Mouse (Mus musculus): ENCODE measurements at regions not wholly inside any gene's neighbourhood (a gene's known extent, or its start where the extent isn't known, plus 50 kb on each side); places are given as distances from the start of the nearest gene placed in this dataset.

DNA sequence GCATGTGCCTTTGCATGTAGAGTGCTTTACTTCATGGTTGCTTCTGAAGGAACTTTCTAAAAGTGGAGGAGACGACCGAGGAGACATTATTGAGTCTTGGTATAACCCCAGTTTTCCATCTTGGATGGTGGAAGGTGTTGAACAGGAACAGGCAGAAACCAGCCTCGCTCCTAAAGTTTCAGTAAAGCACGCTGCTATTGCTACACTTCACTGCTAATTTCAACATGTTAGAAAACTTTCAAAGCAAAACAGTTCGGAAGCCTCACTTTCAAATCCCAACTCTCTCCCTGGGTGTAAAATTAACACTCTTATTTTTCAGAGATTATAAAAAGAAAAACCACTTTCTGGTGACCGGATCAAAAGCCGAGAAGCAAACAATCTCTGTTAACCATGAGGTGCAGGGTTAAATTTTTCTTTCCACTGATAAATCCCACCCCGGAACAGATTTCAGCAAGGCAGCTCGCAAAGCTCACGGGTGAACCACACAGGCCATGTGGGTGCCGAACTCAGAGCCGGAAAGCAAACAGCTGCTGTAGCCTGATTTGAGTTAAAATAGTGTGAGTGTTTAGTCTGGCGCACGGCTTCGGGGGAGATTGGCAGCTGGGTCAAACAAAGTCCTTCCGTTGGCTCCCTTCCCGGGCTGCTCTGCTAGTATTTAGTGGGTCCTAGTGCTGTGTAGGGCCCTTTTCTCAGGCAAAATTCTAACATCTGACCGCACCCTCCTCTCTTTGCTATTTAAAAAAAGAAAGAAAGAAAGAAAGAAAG is 102.2 kb downstream of the Gm11146 start:
- peak; percentile 93 for ATAC-seq
- H3K4me2 ChIP-seq (replicated peaks) = peak overlapping the region; percentile 49
- no peak overlapping the region; the same call in 1 of the 2 replicates for H3K9ac ChIP-seq (replicated peaks)
- H3K4me1 ChIP-seq (replicated peaks) = peaks cover 32% of the 10 kb centered on the region
- peak overlapping the region; percentile 37 for H3K4me3 ChIP-seq (replicated peaks)
- peak overlapping the region; percentile 89 for H3K27ac ChIP-seq
- no peaks in the 10 kb centered on the region for H3K27me3 ChIP-seq
- no peaks in the 10 kb centered on the region for H3K9me3 ChIP-seq
- WGBS = 36% methylated on average over 18 of the region's 18 CpGs
- H3K36me3 ChIP-seq = no peaks in the 10 kb centered on the region

DNA sequence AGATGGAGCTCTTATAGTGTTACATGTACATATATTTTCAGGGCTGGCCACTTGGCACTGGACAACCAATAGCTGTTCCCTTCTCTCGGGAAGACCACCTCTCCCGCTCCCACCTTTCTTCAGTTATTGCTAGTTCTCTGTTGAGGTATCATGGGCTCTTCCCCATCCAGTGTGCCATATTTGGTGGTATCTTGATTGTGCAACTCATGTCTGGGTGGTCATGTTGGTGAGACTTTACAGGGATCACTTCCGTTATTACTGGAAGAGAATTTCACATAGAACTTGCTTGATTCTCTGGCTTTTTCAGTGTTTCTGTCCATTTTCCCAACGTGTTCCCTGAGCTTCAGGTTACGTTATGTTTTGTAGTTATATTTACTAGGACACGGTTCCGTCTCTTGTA is 106.6 kb downstream of the Gm11146 start:
- Histone ChIP-seq H3K27me3 (no peaks in the 10 kb centered on the region), H3K4me2 (replicated peaks) (no peak overlapping the region), H3K27ac (no peak overlapping the region), H3K9ac (replicated peaks) (no peak overlapping the region), H3K4me3 (replicated peaks) (no peak overlapping the region), H3K36me3 (no peaks in the 10 kb centered on the region), H3K9me3 (no peaks in the 10 kb centered on the region), H3K4me1 (replicated peaks) (peaks cover 10% of the 10 kb centered on the region)
- ATAC-seq = no peak
- WGBS = 93% methylated on average over 7 of the region's 7 CpGs

DNA sequence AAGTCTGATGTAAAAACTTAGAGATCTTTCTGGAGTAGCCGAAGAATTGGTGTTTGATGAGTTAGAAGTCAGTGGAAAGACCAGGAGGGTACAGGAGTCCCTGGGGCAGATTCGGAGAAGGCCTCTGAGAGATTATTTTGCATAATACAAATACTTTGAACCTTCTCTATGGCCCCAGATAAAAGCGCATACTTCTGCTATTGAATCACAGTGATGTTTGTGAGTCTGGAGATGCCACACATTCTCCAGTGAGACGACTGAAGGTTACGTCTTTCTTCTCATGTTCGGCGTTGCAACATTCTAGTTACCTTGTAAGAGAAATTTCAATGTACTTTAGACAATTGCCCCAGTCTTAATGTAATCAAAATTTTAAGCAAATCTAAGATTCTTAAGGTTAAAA is 107.9 kb downstream of the Gm11146 start:
- no peak overlapping the region for H3K9ac ChIP-seq (replicated peaks)
- no peak overlapping the region for H3K4me2 ChIP-seq (replicated peaks)
- H3K36me3 ChIP-seq = no peaks in the 10 kb centered on the region
- ATAC-seq = no peak
- 0 out of 2 replicates have a peak overlapping the region, but pooled peaks have one; percentile 30 for H3K27ac ChIP-seq
- H3K4me3 ChIP-seq (replicated peaks) = no peak overlapping the region
- no peaks in the 10 kb centered on the region for H3K9me3 ChIP-seq
- no peaks in the 10 kb centered on the region for H3K4me1 ChIP-seq (replicated peaks)
- WGBS = 84% methylated on average over 7 of the region's 7 CpGs
- no peaks in the 10 kb centered on the region for H3K27me3 ChIP-seq

DNA sequence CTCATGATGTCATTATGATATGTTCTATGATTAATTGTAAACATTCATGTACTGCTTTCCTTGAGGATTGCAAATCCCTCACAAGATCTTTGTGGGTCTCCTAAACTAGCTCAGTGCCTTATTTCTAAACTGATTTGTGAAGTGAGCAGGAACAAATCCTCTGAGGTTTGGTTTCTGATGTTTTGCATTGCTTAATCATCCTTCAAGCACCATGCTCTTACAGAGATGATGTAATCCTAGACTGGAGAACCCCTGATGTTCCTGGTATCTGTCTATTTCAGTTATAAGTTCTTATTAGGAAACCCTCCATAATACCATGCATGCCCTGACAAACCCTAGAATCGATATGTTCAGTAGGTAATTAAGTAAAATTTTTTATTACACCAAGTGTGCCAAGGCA is 113.7 kb downstream of the Gm11146 start:
- no peak for ATAC-seq
- Histone ChIP-seq H3K4me3 (replicated peaks) (no peak overlapping the region), H3K4me2 (replicated peaks) (no peak overlapping the region), H3K9ac (replicated peaks) (no peak overlapping the region), H3K36me3 (0 out of 2 replicates have a peak, but pooled peaks cover 4% of the 10 kb centered on the region), H3K27me3 (no peaks in the 10 kb centered on the region), H3K4me1 (replicated peaks) (no peaks in the 10 kb centered on the region), H3K27ac (no peak overlapping the region), H3K9me3 (no peaks in the 10 kb centered on the region)
- 86% methylated on average over 1 of the region's 1 CpGs for WGBS

DNA sequence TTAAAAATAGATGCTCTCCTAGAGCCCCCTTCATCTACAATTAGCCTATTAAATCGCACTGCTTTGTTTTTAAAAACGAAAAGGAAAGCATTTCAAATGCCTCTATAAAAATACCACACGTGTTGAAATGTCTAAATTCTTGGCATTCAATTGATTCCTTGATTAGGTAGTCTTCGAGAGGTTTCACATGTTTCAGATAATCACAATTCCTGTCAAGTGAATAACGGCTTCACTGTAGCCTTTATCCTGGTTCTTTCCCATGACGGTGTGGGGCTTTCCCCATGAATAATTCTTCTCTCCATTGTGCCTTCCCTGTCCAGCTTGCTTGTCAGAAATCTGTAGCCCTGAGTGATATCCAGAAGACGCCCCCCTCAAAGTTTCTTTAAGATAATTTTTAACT is 122.1 kb downstream of the Gm11146 start:
- WGBS = 36% methylated on average over 7 of the region's 7 CpGs
- H3K4me1 ChIP-seq (replicated peaks) = peaks cover 8% of the 10 kb centered on the region; the same call in 1 of the 2 replicates
- no peak overlapping the region for H3K4me2 ChIP-seq (replicated peaks)
- H3K9ac ChIP-seq (replicated peaks) = no peak overlapping the region
- H3K36me3 ChIP-seq = no peaks in the 10 kb centered on the region
- no peak for ATAC-seq
- no peak overlapping the region for H3K27ac ChIP-seq
- H3K27me3 ChIP-seq = no peaks in the 10 kb centered on the region
- H3K9me3 ChIP-seq = no peaks in the 10 kb centered on the region
- H3K4me3 ChIP-seq (replicated peaks) = no peak overlapping the region

DNA sequence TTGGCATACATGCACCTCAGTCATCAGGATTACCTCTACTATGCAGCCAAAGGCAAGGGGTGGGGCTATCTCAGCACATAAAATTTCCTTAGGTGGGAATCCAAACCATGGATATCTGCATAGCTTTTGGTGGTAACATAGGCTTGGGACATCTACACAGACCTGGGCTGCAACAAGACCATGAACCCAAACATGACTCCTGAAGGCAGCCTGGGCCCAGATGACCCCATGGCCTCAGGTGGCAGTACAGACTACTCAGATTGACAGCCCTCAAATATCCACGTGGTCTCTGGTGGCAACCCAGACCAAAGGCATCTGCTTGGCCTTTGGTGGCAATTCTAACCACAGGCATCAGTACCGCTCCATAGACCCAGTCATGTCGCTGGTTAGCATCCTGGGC is 130.0 kb downstream of the Gm11146 start:
- no peak for ATAC-seq
- no peak overlapping the region for H3K27ac ChIP-seq
- 95% methylated on average over 3 of the region's 3 CpGs for WGBS
- peaks cover 13% of the 10 kb centered on the region for H3K36me3 ChIP-seq
- no peaks in the 10 kb centered on the region for H3K9me3 ChIP-seq
- H3K4me1 ChIP-seq (replicated peaks) = no peaks in the 10 kb centered on the region
- H3K9ac ChIP-seq (replicated peaks) = no peak overlapping the region
- H3K4me2 ChIP-seq (replicated peaks) = no peak overlapping the region
- H3K27me3 ChIP-seq = no peaks in the 10 kb centered on the region
- H3K4me3 ChIP-seq (replicated peaks) = no peak overlapping the region

DNA sequence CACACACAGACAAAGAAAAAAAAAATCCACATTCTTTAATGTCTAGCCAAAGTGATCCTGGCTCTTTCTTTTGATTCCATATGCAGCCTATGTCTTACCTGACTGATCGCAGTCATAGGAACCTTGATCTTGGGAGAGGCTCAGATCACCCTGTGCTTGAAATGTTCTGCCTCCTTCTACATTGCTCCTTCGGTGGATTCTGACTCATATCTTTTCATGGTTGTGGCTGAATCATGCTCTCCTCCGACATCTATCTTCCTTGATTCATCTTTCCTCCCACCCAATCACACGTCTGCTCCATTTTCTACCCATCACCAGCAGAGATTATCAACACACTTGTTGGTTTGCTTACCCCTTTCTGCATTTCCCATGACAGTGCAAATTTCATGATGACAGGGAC is 132.0 kb downstream of the Gm11146 start:
- Histone ChIP-seq H3K27me3 (no peaks in the 10 kb centered on the region), H3K4me1 (replicated peaks) (no peaks in the 10 kb centered on the region), H3K27ac (no peak overlapping the region), H3K9me3 (no peaks in the 10 kb centered on the region), H3K4me2 (replicated peaks) (no peak overlapping the region), H3K36me3 (peaks cover 13% of the 10 kb centered on the region), H3K4me3 (replicated peaks) (no peak overlapping the region), H3K9ac (replicated peaks) (no peak overlapping the region)
- WGBS = 88% methylated on average over 4 of the region's 4 CpGs
- no peak for ATAC-seq

DNA sequence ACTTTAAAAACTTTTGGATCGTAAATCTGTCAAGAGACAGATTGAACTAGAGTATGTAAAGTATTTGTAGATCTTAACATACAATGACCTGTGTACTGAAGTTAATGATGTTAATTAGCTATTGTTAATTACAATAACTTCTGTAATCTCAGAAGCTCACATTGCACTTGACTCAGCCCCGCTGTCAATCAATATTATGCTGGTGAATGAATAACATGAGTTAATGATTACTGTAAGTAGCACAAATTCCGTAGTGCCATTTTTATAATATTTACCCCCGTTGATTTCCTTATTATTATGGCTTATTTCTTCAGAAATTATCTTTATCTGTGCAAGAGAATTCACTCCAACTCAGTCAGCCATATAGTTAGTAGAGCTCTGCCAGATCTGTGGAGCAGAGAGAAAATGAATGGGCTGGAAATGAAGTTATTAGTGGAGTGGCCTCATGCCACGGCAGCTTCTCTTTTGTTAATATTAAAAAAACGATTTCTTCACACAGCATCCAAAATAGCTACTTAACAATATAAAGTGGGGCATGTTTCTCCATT is 132.5 kb downstream of the Gm11146 start:
- Histone ChIP-seq H3K9ac (replicated peaks) (no peak overlapping the region), H3K27me3 (no peaks in the 10 kb centered on the region), H3K36me3 (peaks cover 13% of the 10 kb centered on the region), H3K4me3 (replicated peaks) (no peak overlapping the region), H3K4me1 (replicated peaks) (0 out of 2 replicates have a peak, but pooled peaks cover 4% of the 10 kb centered on the region), H3K4me2 (replicated peaks) (no peak overlapping the region), H3K27ac (no peak overlapping the region), H3K9me3 (no peaks in the 10 kb centered on the region)
- ATAC-seq = no peak
- WGBS = 82% methylated on average over 6 of the region's 6 CpGs

DNA sequence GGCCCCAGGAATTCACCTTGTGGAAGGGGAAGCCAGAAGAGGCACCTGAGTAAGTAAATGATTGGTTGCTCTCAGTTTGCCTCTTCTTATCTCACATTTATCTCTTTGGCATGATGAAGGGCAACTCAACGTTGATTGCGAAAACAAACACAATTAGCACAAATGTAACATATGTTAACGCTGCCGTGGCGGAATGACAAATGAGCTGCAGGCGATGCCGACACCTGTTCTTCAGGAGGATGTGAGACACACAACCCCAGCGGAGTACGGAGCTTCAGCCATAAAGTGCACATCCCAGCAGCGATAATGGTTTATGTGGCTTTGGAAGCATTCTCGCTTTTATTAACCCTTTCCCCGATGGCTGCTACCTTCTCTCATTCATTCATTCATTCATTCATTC is 134.7 kb downstream of the Gm11146 start:
- no peak overlapping the region for H3K27ac ChIP-seq
- H3K9me3 ChIP-seq = no peaks in the 10 kb centered on the region
- peaks cover 12% of the 10 kb centered on the region for H3K36me3 ChIP-seq
- 93% methylated on average over 12 of the region's 12 CpGs for WGBS
- no peak overlapping the region for H3K4me3 ChIP-seq (replicated peaks)
- H3K9ac ChIP-seq (replicated peaks) = no peak overlapping the region
- H3K4me2 ChIP-seq (replicated peaks) = no peak overlapping the region
- H3K4me1 ChIP-seq (replicated peaks) = 0 out of 2 replicates have a peak, but pooled peaks cover 4% of the 10 kb centered on the region
- ATAC-seq = no peak
- no peaks in the 10 kb centered on the region for H3K27me3 ChIP-seq

DNA sequence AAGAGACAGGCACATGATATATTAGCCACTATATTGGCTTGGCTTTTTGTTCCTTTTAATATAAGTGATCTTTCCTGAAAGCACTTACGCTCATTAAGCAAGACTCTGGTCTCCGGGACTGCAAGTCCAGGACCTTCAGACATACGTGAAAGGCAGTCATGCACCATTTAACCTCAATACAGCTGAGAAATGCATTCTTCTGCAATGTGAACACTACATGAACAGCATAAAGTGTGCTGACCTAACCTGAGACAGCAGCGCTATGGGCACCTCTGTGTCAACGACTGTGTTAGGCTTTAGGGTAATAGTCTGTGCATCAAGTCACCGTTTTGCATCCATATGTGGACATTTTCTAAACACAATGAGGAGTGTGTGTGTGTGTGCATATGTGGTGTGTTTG is 137.3 kb downstream of the Gm11146 start:
- H3K27ac ChIP-seq = peak overlapping the region; percentile 45

DNA sequence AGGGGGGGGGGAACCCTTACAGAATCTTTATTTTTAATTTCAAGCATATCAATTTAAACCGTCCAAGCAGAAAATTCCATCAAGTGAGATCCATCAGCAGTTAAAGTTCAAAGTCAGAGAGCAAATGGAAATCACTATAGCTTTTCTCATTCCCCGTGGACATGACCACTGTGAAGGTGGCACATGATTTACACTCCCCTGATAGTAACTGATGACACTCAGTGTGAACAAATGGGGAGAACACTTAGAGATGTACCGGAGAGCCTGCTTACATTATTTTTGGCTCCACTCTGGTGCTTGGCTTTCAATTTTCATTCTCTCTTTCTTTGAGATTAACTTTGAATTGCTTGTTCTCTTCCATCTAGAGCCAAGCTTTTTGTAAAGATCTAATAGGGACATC is 140.0 kb downstream of the Gm11146 start:
- ATAC-seq = no peak
- Histone ChIP-seq H3K9ac (replicated peaks) (no peak overlapping the region), H3K4me3 (replicated peaks) (no peak overlapping the region), H3K4me2 (replicated peaks) (no peak overlapping the region), H3K27me3 (no peaks in the 10 kb centered on the region), H3K36me3 (no peaks in the 10 kb centered on the region), H3K9me3 (no peaks in the 10 kb centered on the region), H3K27ac (no peak overlapping the region; the same call in 1 of the 2 replicates), H3K4me1 (replicated peaks) (peaks cover 12% of the 10 kb centered on the region; the same call in 1 of the 2 replicates)
- 62% methylated on average over 3 of the region's 3 CpGs for WGBS

More for the DNA sequence above, 137.3 kb downstream of the Gm11146 start:
- no peaks in the 10 kb centered on the region for H3K27me3 ChIP-seq
- no peak overlapping the region for H3K9ac ChIP-seq (replicated peaks)
- H3K4me2 ChIP-seq (replicated peaks) = no peak overlapping the region
- no peak for ATAC-seq
- WGBS = 42% methylated on average over 6 of the region's 6 CpGs
- H3K4me3 ChIP-seq (replicated peaks) = no peak overlapping the region
- H3K9me3 ChIP-seq = no peaks in the 10 kb centered on the region
- peaks cover 6% of the 10 kb centered on the region; the same call in 1 of the 2 replicates for H3K36me3 ChIP-seq
- H3K4me1 ChIP-seq (replicated peaks) = peaks cover 12% of the 10 kb centered on the region; the same call in 1 of the 2 replicates

DNA sequence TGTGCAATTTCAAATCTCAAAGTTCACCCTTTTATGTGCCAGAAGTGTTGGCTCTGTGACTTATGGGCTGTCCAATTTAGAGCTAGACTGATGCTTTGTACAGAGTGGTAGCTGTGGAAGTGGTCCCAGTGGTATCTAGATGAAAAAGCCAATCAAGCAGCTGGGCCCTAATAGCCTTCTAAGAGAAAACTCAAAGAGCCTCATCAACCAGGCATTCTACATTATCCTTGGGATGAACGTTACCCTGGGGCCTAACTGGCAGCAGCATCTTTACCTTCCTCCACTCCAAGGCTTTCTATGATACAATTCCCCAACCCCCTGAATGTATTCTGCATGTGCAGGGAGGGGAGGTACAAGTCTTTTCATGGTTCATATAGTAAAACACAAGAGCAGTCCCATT is 140.4 kb downstream of the Gm11146 start:
- Histone ChIP-seq H3K9ac (replicated peaks) (no peak overlapping the region), H3K4me3 (replicated peaks) (no peak overlapping the region), H3K27ac (peak overlapping the region; percentile 26; the same call in 1 of the 2 replicates), H3K4me2 (replicated peaks) (no peak overlapping the region), H3K36me3 (no peaks in the 10 kb centered on the region), H3K4me1 (replicated peaks) (peaks cover 12% of the 10 kb centered on the region; the same call in 1 of the 2 replicates), H3K27me3 (no peaks in the 10 kb centered on the region), H3K9me3 (no peaks in the 10 kb centered on the region)
- WGBS = 41% methylated on average over 1 of the region's 1 CpGs
- peak; percentile 30; the same call in 1 of the 2 replicates for ATAC-seq

Data from midbrain, embryonic 13.5 days (tissue).